Mouse (Mus musculus): ENCODE measurements around the gene Dnajc21.

- TF ChIP-seq POLR2A (IDR thresholded peaks at IDR 0.05; ENCODE audit: extremely low read depth, insufficient read depth, low read length) (no peak), CTCF (IDR thresholded peaks at IDR 0.05; ENCODE audit: extremely low read depth, insufficient read depth, low read length) (no peak)
Measured at GRCm38 (mm10) chr15:10515166-10515565, 44.9 kb upstream of the Dnajc21 start.

Data from cortical plate, adult 2 months (tissue).